Mouse (Mus musculus) lung, postnatal 36 days (tissue): ENCODE measurements around the gene Rap1b.

Experiments used
- DNase-seq: peaks from one replicate; pipeline ENCODE4 v3.0.0; 2022; ENCODE audit warnings: mixed read lengths

Gene Rap1b

GRCm38 (mm10) chr10:117782491-117783260 lies 63.2 kb downstream of the Rap1b start:
- no peak for DNase-seq

- DNase-seq, result no peak
Observed at GRCm38 (mm10) chr10:117782056-117782455, 63.8 kb downstream of the Rap1b start.

GRCm38 (mm10) chr10:117781021-117781725 lies 64.7 kb downstream of the Rap1b start:
- DNase-seq, result no peak

GRCm38 (mm10) chr10:117780306-117780911 lies 65.4 kb downstream of the Rap1b start:
- no peak for DNase-seq

GRCm38 (mm10) chr10:117779581-117780305 lies 66.1 kb downstream of the Rap1b start:
- DNase-seq, result no peak

GRCm38 (mm10) chr10:117778951-117779350 lies 66.9 kb downstream of the Rap1b start:
- DNase-seq, result no peak

- DNase-seq, result no peak
Observed at GRCm38 (mm10) chr10:117778328-117778910, 67.4 kb downstream of the Rap1b start.

- DNase-seq, result no peak
Observed at GRCm38 (mm10) chr10:117777501-117778327, 68.1 kb downstream of the Rap1b start.

- DNase-seq, result no peak
Observed at GRCm38 (mm10) chr10:117777103-117777470, 68.7 kb downstream of the Rap1b start.

GRCm38 (mm10) chr10:117776281-117777102 lies 69.3 kb downstream of the Rap1b start:
- no peak for DNase-seq

GRCm38 (mm10) chr10:117775401-117776144 lies 70.3 kb downstream of the Rap1b start:
- no peak for DNase-seq

- no peak for DNase-seq
Observed at GRCm38 (mm10) chr10:117774817-117775120, 71.1 kb downstream of the Rap1b start.

GRCm38 (mm10) chr10:117774011-117774816 lies 71.6 kb downstream of the Rap1b start:
- no peak for DNase-seq

- DNase-seq, result no peak
Observed at GRCm38 (mm10) chr10:117773106-117773720, 72.6 kb downstream of the Rap1b start.

- DNase-seq, result no peak
Observed at GRCm38 (mm10) chr10:117772364-117773105, 73.3 kb downstream of the Rap1b start.

GRCm38 (mm10) chr10:117771131-117771510 lies 74.7 kb downstream of the Rap1b start:
- DNase-seq, result no peak

- DNase-seq, result no peak
Observed at GRCm38 (mm10) chr10:117770286-117771130, 75.3 kb downstream of the Rap1b start.
